Mouse (Mus musculus) CH12.LX (cell line): ENCODE measurements around the gene Hip1r. TPM values are rescaled to one million over a fixed set of nuclear protein-coding genes. Genes with fewer than 3 reads are reported as not detected.

ENCODE experiments used
- DNase-seq: peaks from one replicate; pipeline ENCODE4 v3.0.0-alpha.2; 2013; ENCODE audit errors: extremely low read depth
- H3K27ac ChIP-seq: 2 replicates; pipeline ENCODE4 v1.5.1; 2012; ENCODE audit warnings: low read depth, mild to moderate bottlenecking, control low read depth, moderate library complexity; ENCODE audit not compliant: insufficient read depth
- H3K27me3 ChIP-seq: replicated peaks from 2 replicates; pipeline ENCODE3; 2012; ENCODE audit warnings: inconsistent platforms
- H3K36me3 ChIP-seq, 2 experiments: replicated peaks in 1 of 2; 2 replicates each; pipeline versions ENCODE3 to v1.6.1; 2012; ENCODE audit warnings: inconsistent platforms in 1 of 2, low read length in 1 of 2, mild to moderate bottlenecking in 1 of 2, mixed read lengths in 1 of 2, moderate library complexity in 1 of 2; ENCODE audit not compliant: control insufficient read depth in 1 of 2, insufficient read depth in 1 of 2
- H3K4me1 ChIP-seq, 2 experiments: 2 replicates each; pipeline ENCODE4 v1.6.1; 2012; ENCODE audit warnings: inconsistent platforms in 1 of 2, moderate library complexity in 1 of 2; ENCODE audit not compliant: insufficient read depth in 2 of 2, control insufficient read depth in 1 of 2
- H3K4me2 ChIP-seq: 2 replicates; pipeline ENCODE4 v1.6.1; 2012; ENCODE audit warnings: low read depth, mild to moderate bottlenecking, control low read depth; ENCODE audit not compliant: poor library complexity, insufficient read depth, severe bottlenecking
- H3K4me3 ChIP-seq, 3 experiments: fragments of 150-350 bp in 1 of 3; sonication (generic) in 1 of 3; replicated peaks in 1 of 3; 2 replicates each; pipeline versions ENCODE3 to v1.5.1; 2011 to 2012; ENCODE audit warnings: low read depth in 2 of 3, low read length in 2 of 3, mild to moderate bottlenecking in 2 of 3, moderate library complexity in 2 of 3, control low read depth in 1 of 3, improper control_type of control experiment in 1 of 3, inconsistent platforms in 1 of 3, mixed read lengths in 1 of 3; ENCODE audit not compliant: poor library complexity in 1 of 3
- H3K79me2 ChIP-seq: replicated peaks from 2 replicates; pipeline ENCODE4 v1.6.1; 2012; ENCODE audit warnings: mild to moderate bottlenecking, moderate library complexity; ENCODE audit not compliant: control insufficient read depth, poor library complexity, insufficient read depth, severe bottlenecking; ENCODE audit errors: extremely low read depth
- H3K9ac ChIP-seq: 2 replicates; pipeline ENCODE4 v1.6.1; 2012; ENCODE audit warnings: low read depth, mild to moderate bottlenecking, control low read depth, moderate library complexity; ENCODE audit not compliant: insufficient read depth
- H3K9me3 ChIP-seq: replicated peaks from 2 replicates; pipeline ENCODE3; 2012; ENCODE audit warnings: low read length, inconsistent platforms, mixed read lengths
- BHLHE40 ChIP-seq: IDR thresholded peaks from 2 replicates; pipeline ENCODE4 v1.6.1; 2011; ENCODE audit warnings: mild to moderate bottlenecking, low read depth, low read length, improper control_type of control experiment
- CHD1 ChIP-seq: IDR thresholded peaks from 2 replicates; pipeline ENCODE4 v1.6.1; 2012; ENCODE audit warnings: low read depth, low read length, improper control_type of control experiment, inconsistent platforms
- CHD2 ChIP-seq: IDR thresholded peaks from 2 replicates; pipeline ENCODE4 v1.6.1; 2011; ENCODE audit warnings: low read length, improper control_type of control experiment
- CTCF ChIP-seq, 2 experiments: IDR thresholded peaks in 1 of 2; conservative IDR thresholded peaks in 1 of 2; 2 replicates each; pipeline ENCODE4 v1.5.1; 2011 to 2012; ENCODE audit warnings: low read depth in 2 of 2, low read length in 2 of 2, improper control_type of control experiment in 1 of 2, inconsistent platforms in 1 of 2, mild to moderate bottlenecking in 1 of 2, moderate library complexity in 1 of 2
- E2F4 ChIP-seq: IDR thresholded peaks from 2 replicates; pipeline ENCODE4 v1.6.1; 2011; ENCODE audit warnings: low read depth, low read length, improper control_type of control experiment; ENCODE audit not compliant: insufficient replicate concordance
- ELF1 ChIP-seq: IDR thresholded peaks from 2 replicates; pipeline ENCODE4 v1.6.1; 2014; ENCODE audit warnings: low read depth, mild to moderate bottlenecking, inconsistent platforms, low read length, improper control_type of control experiment
- EP300 ChIP-seq: IDR thresholded peaks from 2 replicates; pipeline ENCODE4 v1.6.1; 2011; ENCODE audit warnings: low read length, improper control_type of control experiment
- ETS1 ChIP-seq: conservative IDR thresholded peaks from 2 replicates; pipeline ENCODE4 v1.6.1; 2012; ENCODE audit warnings: low read depth, mild to moderate bottlenecking, inconsistent platforms, low read length, improper control_type of control experiment, moderate library complexity
- GABPA ChIP-seq: IDR thresholded peaks from 2 replicates; pipeline ENCODE4 v1.6.1; 2012; ENCODE audit warnings: low read depth, low read length, improper control_type of control experiment, inconsistent platforms; ENCODE audit not compliant: insufficient replicate concordance
- HCFC1 ChIP-seq: IDR thresholded peaks from 2 replicates; pipeline ENCODE4 v1.6.1; 2012; ENCODE audit warnings: low read depth, mild to moderate bottlenecking, inconsistent platforms, low read length, improper control_type of control experiment
- IRF4 ChIP-seq: IDR thresholded peaks from 2 replicates; pipeline ENCODE4 v1.6.1; 2014; ENCODE audit warnings: low read depth, mild to moderate bottlenecking, inconsistent platforms, low read length, improper control_type of control experiment
- JUN ChIP-seq: IDR thresholded peaks from 2 replicates; pipeline ENCODE4 v1.6.1; 2011; ENCODE audit warnings: low read depth, mild to moderate bottlenecking, low read length, improper control_type of control experiment, moderate library complexity; ENCODE audit not compliant: insufficient read depth
- JUND ChIP-seq: conservative IDR thresholded peaks from 2 replicates; pipeline ENCODE4 v1.6.1; 2011; ENCODE audit warnings: low read depth, low read length, improper control_type of control experiment
- KAT2A ChIP-seq: IDR thresholded peaks from 2 replicates; pipeline ENCODE4 v1.6.1; 2012; ENCODE audit warnings: low read length, improper control_type of control experiment, inconsistent platforms; ENCODE audit not compliant: insufficient replicate concordance
- MAFK ChIP-seq: IDR thresholded peaks from 2 replicates; pipeline ENCODE4 v1.6.1; 2011; ENCODE audit warnings: low read length, improper control_type of control experiment; ENCODE audit not compliant: insufficient replicate concordance
- MAX ChIP-seq: IDR thresholded peaks from 2 replicates; pipeline ENCODE4 v1.6.1; 2011; ENCODE audit warnings: low read length, improper control_type of control experiment
- MAZ ChIP-seq: IDR thresholded peaks from 2 replicates; pipeline ENCODE4 v1.6.1; 2012; ENCODE audit warnings: low read depth, mild to moderate bottlenecking, inconsistent platforms, low read length, improper control_type of control experiment, moderate library complexity
- MEF2A ChIP-seq: IDR thresholded peaks from 2 replicates; pipeline ENCODE4 v1.6.1; 2014; ENCODE audit warnings: low read depth, mild to moderate bottlenecking, inconsistent platforms, low read length, improper control_type of control experiment, borderline replicate concordance
- MXI1 ChIP-seq: IDR thresholded peaks from 2 replicates; pipeline ENCODE4 v1.6.1; 2011; ENCODE audit warnings: mild to moderate bottlenecking, low read depth, low read length, improper control_type of control experiment
- MYC ChIP-seq: IDR thresholded peaks from 2 replicates; pipeline ENCODE4 v1.6.1; 2011; ENCODE audit warnings: low read depth, mild to moderate bottlenecking, improper control_type of control experiment, low read length
- NELFE ChIP-seq: IDR thresholded peaks from 2 replicates; pipeline ENCODE4 v1.6.1; 2011; ENCODE audit warnings: low read depth, low read length, improper control_type of control experiment
- NRF1 ChIP-seq: IDR thresholded peaks from 2 replicates; pipeline ENCODE4 v1.6.1; 2014; ENCODE audit warnings: low read depth, mild to moderate bottlenecking, inconsistent platforms, low read length, improper control_type of control experiment, moderate library complexity
- PAX5 ChIP-seq: IDR thresholded peaks from 2 replicates; pipeline ENCODE4 v1.6.1; 2012; ENCODE audit warnings: low read length, inconsistent platforms, mixed read lengths
- POLR2A ChIP-seq: IDR thresholded peaks from 2 replicates; pipeline ENCODE4 v1.6.1; 2011; ENCODE audit warnings: low read depth, mild to moderate bottlenecking, improper control_type of control experiment, low read length
- POLR2AphosphoS2 ChIP-seq: IDR thresholded peaks from 2 replicates; pipeline ENCODE4 v1.6.1; 2011; ENCODE audit warnings: low read depth, low read length, improper control_type of control experiment
- RAD21 ChIP-seq: IDR thresholded peaks from 2 replicates; pipeline ENCODE4 v1.6.1; 2011; ENCODE audit warnings: low read depth, mild to moderate bottlenecking, low read length, improper control_type of control experiment, moderate library complexity
- RCOR1 ChIP-seq: conservative IDR thresholded peaks from 2 replicates; pipeline ENCODE4 v1.6.1; 2012; ENCODE audit warnings: low read depth, mild to moderate bottlenecking, inconsistent platforms, low read length, improper control_type of control experiment
- SIN3A ChIP-seq: IDR thresholded peaks from 2 replicates; pipeline ENCODE4 v1.6.1; 2012; ENCODE audit warnings: low read length, improper control_type of control experiment, inconsistent platforms
- SMC3 ChIP-seq: IDR thresholded peaks from 2 replicates; pipeline ENCODE4 v1.6.1; 2011; ENCODE audit warnings: low read depth, low read length, improper control_type of control experiment
- TBP ChIP-seq: conservative IDR thresholded peaks from 2 replicates; pipeline ENCODE4 v1.6.1; 2011; ENCODE audit warnings: low read depth, low read length, improper control_type of control experiment
- TCF12 ChIP-seq: IDR thresholded peaks from 2 replicates; pipeline ENCODE4 v1.6.1; 2014; ENCODE audit warnings: low read depth, mild to moderate bottlenecking, inconsistent platforms, low read length, improper control_type of control experiment
- UBTF ChIP-seq: IDR thresholded peaks from 2 replicates; pipeline ENCODE4 v1.6.1; 2012; ENCODE audit warnings: low read depth, mild to moderate bottlenecking, inconsistent platforms, low read length, improper control_type of control experiment, moderate library complexity
- USF1 ChIP-seq: IDR thresholded peaks from 2 replicates; pipeline ENCODE4 v1.6.1; 2014; ENCODE audit warnings: low read depth, mild to moderate bottlenecking, inconsistent platforms, low read length, improper control_type of control experiment
- USF2 ChIP-seq: conservative IDR thresholded peaks from 2 replicates; pipeline ENCODE4 v1.6.1; 2011; ENCODE audit warnings: low read depth, low read length, improper control_type of control experiment
- ZC3H11A ChIP-seq: IDR thresholded peaks from 2 replicates; pipeline ENCODE4 v1.6.1; 2012; ENCODE audit warnings: low read depth, mild to moderate bottlenecking, inconsistent platforms, low read length, improper control_type of control experiment
- ZKSCAN1 ChIP-seq: IDR thresholded peaks from 2 replicates; pipeline ENCODE4 v1.6.1; 2012; ENCODE audit warnings: low read depth, inconsistent platforms, low read length, improper control_type of control experiment, borderline replicate concordance
- ZMIZ1 ChIP-seq: IDR thresholded peaks from 2 replicates; pipeline ENCODE4 v1.6.1; 2012; ENCODE audit warnings: low read depth, mild to moderate bottlenecking, inconsistent platforms, low read length, improper control_type of control experiment
- ZNF384 ChIP-seq: IDR thresholded peaks from 2 replicates; pipeline ENCODE4 v1.6.1; 2012; ENCODE audit warnings: low read depth, low read length, improper control_type of control experiment, inconsistent platforms
- dilution Hi-C: fragments of 300-500 bp; cut with MboI; formaldehyde crosslinking; loops from 2 replicates; pipeline ENCODE4 v1.14.3; 2020; ENCODE audit warnings: low sequenced_read_pairs; ENCODE audit not compliant: extremely low pct_unique_long_range_greater_than_20kb, extremely low pct_ligation_motif_present
- in situ Hi-C: fragments of 300-500 bp; cut with MboI; formaldehyde crosslinking; loops from 3 replicates; pipeline ENCODE4 v1.14.3; 2019; ENCODE audit warnings: low sequenced_read_pairs, low pct_ligation_motif_present, low pct_unique_long_range_greater_than_20kb, mixed read lengths
- polyA plus RNA-seq: library from polyadenylated mRNA; unstranded; fragments of >175 nt; gene quantifications from 2 replicates; pipeline ENCODE4 v1.2.1, GENCODE M21; 2012; ENCODE audit warnings: low read depth; ENCODE audit not compliant: insufficient read length
- total RNA-seq, 2 experiments: library from RNA; depleted of rRNA; stranded (reverse); fragments of 300-350 nt in 1 of 2; fragments of >200 nt in 1 of 2; gene quantifications; 2 replicates each; pipeline ENCODE4 v1.2.3; 2012 to 2014

The Hip1r gene
- total and polyA plus RNA-seq, 3 experiments, result 26.1 to 49.8 (median 44.7) TPM

DNA sequence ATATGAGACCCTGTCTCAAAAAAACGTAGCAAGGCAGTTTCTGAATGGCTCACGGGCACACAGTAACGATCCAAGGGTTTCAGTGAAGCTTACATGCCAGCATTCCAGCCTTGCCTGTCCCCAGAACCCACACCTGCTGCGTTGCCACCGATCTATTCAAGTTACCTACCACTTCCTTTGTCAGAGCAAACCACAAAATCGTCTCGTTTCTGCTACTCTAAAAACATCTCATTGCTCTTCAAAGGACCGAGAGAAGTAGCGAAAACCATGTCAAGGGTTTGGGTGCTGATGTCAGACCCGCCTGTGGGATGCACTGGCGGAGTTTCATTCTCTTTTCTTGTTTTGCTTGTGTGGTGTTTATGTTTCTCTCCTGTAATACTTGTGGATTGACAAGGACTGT, 61.0 kb downstream of the Hip1r start:
- H3K27ac ChIP-seq, result no peak overlapping the region
- H3K27me3 ChIP-seq, result peaks cover 2% of the 10 kb centered on the region
- TF ChIP-seq MEF2A (peak; percentile 60; the same call in 1 of the 2 replicates), USF2 (no peak), PAX5 (no peak), JUND (peak; percentile 34; the same call in 1 of the 2 replicates), CHD2 (peak; percentile 29; the same call in 1 of the 2 replicates), MAFK (0 out of 2 replicates have a peak, but pooled peaks have one; percentile 57), SMC3 (no peak; the same call in 1 of the 2 replicates), MAX (no peak), JUN (0 out of 2 replicates have a peak, but pooled peaks have one; percentile 3), NRF1 (no peak), USF1 (no peak), ZMIZ1 (no peak), EP300 (peak; percentile 72), RCOR1 (peak; percentile 57; the same call in 1 of the 2 replicates), ZNF384 (no peak), BHLHE40 (peak; percentile 57), MAZ (no peak), MYC (0 out of 2 replicates have a peak, but pooled peaks have one; percentile 41), ETS1 (peak; percentile 46), HCFC1 (no peak), ELF1 (no peak), CHD1 (no peak), IRF4 (peak; percentile 58; the same call in 1 of the 2 replicates), KAT2A (no peak), GABPA (no peak), UBTF (no peak), POLR2A (no peak), ZKSCAN1 (no peak), RAD21 (no peak; the same call in none of the 2 replicates), TCF12 (peak; percentile 70), E2F4 (no peak), TBP (no peak), POLR2AphosphoS2 (no peak), CTCF (conservative IDR thresholded peaks at IDR 0.05 in 1 of 2, IDR thresholded peaks at IDR 0.05 in 1 of 2; ENCODE audit: low read depth in 2 of 2, low read length in 2 of 2) (no peak), NELFE (no peak), MXI1 (peak; percentile 50; the same call in 1 of the 2 replicates), ZC3H11A (no peak), SIN3A (peak; percentile 69; the same call in 1 of the 2 replicates)
- TF ChIP-seq, all 38 proteins: peak for 14
- H3K4me2 ChIP-seq, result peak overlapping the region; percentile 51
- peaks cover 15 to 55% of the 10 kb centered on the region in 2 experiments for H3K4me1 ChIP-seq
- dilution Hi-C loops (no loop called here), in situ Hi-C loops (no loop called here)
- H3K4me3 ChIP-seq, result no peak overlapping the region
- H3K79me2 ChIP-seq, result peaks cover 11% of the 10 kb centered on the region
- H3K9me3 ChIP-seq, result no peaks in the 10 kb centered on the region
- no peak overlapping the region for H3K9ac ChIP-seq
- peak; percentile 56 for DNase-seq
- peaks cover 0 to 5% of the 10 kb centered on the region in 2 experiments for H3K36me3 ChIP-seq
